Mouse (Mus musculus) heart, adult 9 months (tissue): ENCODE measurements around the gene Gm10803.
A peak's percentile ranks its signal among the peaks of the same experiment; 100 is the strongest.

ENCODE experiments used
- DNase-seq, 2 experiments: peaks; one replicate each; pipeline ENCODE4 v3.0.0; 2022; ENCODE audit warnings: low spot score in 2 of 2

The Gm10803 gene

DNA sequence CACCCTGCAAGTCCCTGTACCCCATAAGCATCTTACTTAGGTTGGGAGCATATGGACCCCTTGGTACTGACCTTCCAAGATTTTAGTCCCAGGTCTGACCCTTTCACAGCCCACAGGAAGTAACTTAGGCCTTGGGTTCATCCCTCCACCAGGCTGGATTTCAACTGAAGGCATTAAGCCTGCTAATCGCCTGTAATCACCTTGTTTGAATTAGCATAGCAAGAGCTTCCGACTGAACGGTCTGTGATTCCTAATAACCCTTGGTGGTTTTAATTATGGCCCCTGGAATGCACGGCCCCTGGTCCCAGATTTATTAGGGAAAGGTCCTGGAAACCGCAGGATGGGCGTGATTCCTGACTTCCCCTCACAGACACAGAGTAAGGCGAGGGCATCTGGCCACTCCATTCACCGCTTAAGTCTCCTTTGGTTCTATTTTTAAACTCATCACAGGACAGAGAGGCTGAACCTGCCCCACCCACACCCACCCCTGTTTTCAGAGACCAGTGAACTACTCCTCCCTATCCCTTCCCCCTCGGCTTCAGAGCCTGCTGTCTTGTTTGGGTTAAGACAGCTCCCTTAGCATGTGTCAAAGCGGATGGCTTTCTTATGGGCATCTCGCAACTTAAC is 31.9 kb downstream of the Gm10803 start:
- DNase-seq = no peak

DNA sequence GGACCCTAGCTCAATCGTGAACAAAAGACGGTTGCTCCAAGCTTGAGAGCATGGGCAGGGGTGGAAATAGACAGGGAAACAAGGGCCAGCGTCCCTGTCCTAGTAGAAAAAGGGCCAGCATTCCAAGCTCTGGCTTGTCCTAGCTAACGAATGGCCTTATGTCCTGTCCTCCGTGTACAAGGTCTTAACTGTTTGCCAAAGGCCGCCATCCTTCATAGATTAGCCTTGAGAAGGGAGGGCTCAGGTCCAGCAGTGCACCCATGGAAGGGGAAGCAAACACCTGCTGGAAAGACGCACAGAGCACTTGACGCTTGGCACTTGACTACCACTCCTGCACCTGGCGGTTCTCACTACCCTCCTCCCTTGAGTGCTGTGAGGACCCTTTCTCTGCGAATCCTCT is 32.8 kb downstream of the Gm10803 start:
- DNase-seq = no peak

DNA sequence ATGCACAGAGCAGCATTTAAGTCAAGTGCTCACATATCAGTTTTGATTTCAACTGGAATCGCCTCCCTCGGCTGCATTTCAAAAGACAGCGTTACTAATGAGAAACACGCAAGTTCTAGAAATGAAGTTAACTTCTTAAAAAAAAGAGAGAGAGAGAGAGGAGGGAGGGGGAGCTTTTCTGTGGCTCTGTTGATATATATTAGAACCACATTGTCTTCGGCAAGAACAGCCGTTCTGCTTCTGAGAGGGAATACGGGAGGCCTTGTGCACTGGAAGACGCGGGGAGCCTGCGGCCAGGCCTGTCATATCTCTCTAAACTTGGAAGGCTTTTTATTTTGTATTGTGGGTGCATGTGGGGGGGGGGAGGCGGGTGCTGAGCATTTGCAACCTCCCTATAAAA is 36.8 kb downstream of the Gm10803 start:
- DNase-seq = no peak

DNA sequence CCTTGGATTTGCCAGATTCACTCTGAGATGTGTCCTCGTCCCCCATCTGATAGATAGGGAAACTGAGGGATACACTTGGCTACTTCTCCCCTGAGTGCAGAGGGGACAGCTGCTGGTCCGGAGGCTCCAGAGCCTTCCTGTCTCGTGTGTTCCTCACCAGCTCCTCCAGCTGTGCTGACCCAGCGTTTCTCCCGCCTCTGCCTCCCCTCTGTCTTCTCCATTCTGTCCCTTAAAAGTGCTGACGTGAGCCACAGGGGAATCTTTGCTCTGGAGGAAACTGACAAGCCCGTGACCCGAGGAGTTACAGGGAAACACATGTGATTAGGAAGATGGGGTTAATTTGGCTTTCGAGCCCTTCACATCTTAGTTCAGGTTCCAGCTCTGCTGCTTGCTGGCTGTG is 39.4 kb downstream of the Gm10803 start:
- DNase-seq = peak; percentile 28 to 73

DNA sequence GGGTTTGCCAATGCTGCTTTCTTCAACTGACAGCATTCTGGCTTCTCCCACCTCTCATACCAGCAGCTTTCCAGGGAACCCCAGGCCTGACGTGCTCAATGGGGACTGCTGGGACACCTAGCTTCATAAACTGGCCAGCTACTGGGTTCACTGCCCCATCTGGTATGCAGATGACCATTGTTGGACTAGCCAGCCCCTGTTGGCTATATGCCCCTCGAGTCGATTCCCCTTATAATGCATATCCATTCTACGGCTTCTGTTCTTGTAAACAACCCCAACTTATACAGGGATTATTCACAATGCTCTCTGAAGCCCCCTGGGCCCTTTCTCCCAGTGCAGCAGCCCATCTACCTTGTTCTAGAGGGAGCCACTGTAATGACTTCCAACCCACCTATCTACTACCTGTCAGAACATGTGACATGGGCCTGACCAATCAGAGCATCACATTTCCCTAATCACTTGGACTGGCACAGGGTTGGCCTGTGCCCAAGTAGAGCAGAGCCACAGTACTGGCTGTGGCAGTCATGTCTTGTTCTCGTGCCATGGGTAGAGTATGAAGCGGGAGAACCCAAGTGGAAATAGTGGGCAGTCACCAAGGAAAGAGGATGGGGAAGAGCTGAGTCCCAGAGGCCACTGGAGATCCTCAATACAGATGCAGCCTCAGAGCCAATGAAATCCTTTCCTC is 44.4 kb downstream of the Gm10803 start:
- DNase-seq = no peak

DNA sequence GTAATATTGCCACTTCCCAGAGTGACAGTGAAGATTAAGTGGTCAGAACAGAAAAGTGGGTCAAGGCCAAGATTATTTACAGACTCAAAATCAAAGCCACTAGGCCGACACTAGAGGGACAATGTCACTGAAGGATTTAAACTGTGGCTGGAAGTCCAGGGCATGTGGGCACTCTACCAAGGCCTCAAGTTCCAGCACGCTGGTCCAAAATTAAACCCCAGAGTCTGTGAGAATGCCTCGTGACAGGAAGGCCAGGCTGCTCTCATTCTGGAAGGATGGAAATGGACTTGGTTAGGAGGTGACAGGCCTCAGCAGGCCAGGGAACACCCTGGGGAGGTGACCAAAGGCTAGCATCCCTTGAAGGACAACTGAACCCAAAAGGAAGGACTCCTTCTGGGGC is 48.4 kb downstream of the Gm10803 start:
- peak; percentile 53 to 65 for DNase-seq

DNA sequence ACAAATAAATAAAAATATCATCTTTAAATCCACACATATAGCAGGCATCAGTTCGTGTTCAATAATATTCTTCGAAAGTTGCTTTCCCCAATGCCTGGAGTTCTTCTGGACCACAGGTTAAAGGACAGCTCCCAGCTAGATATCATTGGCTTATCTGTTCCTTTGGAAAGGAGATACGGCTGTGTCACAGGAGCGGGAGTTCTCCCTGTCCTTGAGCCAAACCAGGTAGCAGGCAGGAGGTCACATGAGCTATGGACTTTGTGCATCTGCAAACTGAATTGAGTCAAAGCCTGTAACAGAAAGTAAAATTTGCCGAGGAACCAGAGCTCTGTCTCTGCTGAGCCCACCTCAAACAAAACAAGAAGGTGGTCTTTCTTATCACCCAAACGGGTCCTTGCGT is 52.7 kb downstream of the Gm10803 start:
- no peak for DNase-seq
